Mouse (Mus musculus) olfactory bulb, adult 2 months (tissue): ENCODE measurements around the gene Tnfrsf13b. TPM values are rescaled to one million over a fixed set of nuclear protein-coding genes. Genes with fewer than 3 reads are reported as not detected.

Experiments
- H3K27ac ChIP-seq: fragments of 200-500 bp; 2 replicates; pipeline ENCODE4 v1.5.1; 2012; ENCODE audit warnings: low read depth, low read length; ENCODE audit not compliant: insufficient read depth
- H3K4me1 ChIP-seq: fragments of 200-500 bp; 2 replicates; pipeline ENCODE4 v1.6.1; 2012; ENCODE audit warnings: low read length; ENCODE audit not compliant: control insufficient read depth, insufficient read depth
- H3K4me3 ChIP-seq: fragments of 200-500 bp; 2 replicates; pipeline ENCODE4 v1.5.1; 2012; ENCODE audit warnings: mild to moderate bottlenecking, low read depth, low read length, moderate library complexity; ENCODE audit not compliant: insufficient read depth
- CTCF ChIP-seq: fragments of 200-500 bp; IDR thresholded peaks from 2 replicates; pipeline ENCODE4 v1.5.1; 2012; ENCODE audit warnings: low read depth, mild to moderate bottlenecking, low read length, moderate library complexity; ENCODE audit not compliant: insufficient read depth
- POLR2A ChIP-seq: fragments of 200-500 bp; IDR thresholded peaks from 2 replicates; pipeline ENCODE4 v1.6.1; 2012; ENCODE audit warnings: mild to moderate bottlenecking, low read depth, low read length, moderate library complexity; ENCODE audit not compliant: insufficient read depth
- WGBS: fragments of 180-500 bp; shearing (Covaris S2); methylation state at CpG from one replicate; pipeline ENCODE4 v1.1.7; 2018; 5-methylcytosine and 5-hydroxymethylcytosine counted together
- polyA plus RNA-seq: library from polyadenylated mRNA; stranded (reverse); fragments of >200 nt; gene quantifications from 2 replicates; pipeline ENCODE4 v1.2.4, GENCODE M21; 2012; ENCODE audit warnings: low replicate concordance; ENCODE audit not compliant: missing spikeins, insufficient read depth, insufficient read length

Gene Tnfrsf13b
- polyA plus RNA-seq, 1 experiment, result not detected

DNA sequence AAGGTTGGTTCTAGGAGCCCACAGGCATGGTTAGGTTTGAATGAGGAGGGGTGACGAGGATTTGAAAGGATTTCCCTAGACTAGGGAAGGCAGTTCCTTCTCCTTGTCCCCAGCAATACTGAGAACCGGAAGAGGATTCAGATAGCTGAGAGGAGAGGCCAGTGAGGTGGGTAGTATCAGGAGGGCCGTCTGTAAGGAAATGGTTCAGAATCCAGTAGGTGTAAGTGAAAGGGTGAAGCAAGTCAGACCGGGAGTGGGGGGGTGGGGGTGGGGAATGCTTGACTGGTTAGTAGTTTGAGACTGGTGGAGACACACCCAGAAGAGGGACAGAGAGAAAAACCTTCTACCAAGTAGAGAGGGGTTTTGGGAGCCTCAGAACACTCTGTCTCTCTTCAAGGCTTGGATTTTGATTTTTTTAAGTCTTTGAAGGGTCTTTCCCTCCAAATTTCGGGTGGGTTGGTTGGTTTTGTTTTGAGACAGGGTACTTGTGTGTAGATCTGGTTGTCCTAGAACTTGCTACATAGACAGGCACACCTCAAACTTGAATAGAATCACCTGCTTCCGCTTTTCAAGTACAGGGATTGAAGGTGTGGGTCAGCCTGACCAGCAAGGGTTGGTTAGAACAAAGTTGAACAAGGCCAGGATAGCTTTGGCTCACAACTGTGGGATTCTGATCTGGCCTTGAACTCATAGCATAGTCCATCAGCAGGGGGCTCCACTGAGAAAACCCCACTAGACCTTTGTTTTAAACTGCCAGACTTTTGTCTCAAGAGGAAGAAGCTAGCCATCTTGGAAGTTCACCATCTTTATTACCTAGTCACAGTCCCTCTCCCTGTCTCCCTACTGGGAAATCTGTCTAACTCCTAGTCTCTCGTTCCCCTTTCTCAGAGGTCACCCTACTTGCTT lies 17.3 kb downstream of the Tnfrsf13b start:
- WGBS, result 82% methylated on average over 7 of the region's 7 CpGs
- TF ChIP-seq POLR2A (no peak), CTCF (no peak)
- H3K27ac ChIP-seq, result no peak overlapping the region
- no peak overlapping the region for H3K4me3 ChIP-seq
- H3K4me1 ChIP-seq, result peaks cover 10% of the 10 kb centered on the region

DNA sequence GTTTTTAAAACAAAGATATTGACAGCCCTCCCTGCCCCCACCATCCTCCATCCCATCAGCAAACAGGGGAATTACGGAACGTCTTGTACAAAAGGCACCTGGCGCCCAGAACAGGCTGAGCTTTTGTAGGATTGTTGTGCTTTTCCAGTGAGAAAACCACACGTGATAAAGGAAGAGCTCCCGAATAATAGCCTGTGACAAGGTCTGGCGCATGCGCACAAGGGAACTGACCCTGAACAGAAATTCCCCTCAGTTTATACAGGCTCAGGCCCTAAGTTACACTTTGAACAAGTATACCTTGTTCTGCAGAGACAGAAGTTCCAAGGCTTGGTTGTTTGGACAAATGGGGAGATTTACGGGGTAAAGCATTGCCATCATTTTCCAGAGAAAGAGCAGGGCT lies 19.0 kb downstream of the Tnfrsf13b start:
- no peak for TF ChIP-seq CTCF
- no peak for TF ChIP-seq POLR2A
- WGBS, result 83% methylated on average over 8 of the region's 8 CpGs
- no peak overlapping the region for H3K4me3 ChIP-seq
- H3K4me1 ChIP-seq, result peaks cover 10% of the 10 kb centered on the region
- H3K27ac ChIP-seq, result no peak overlapping the region

DNA sequence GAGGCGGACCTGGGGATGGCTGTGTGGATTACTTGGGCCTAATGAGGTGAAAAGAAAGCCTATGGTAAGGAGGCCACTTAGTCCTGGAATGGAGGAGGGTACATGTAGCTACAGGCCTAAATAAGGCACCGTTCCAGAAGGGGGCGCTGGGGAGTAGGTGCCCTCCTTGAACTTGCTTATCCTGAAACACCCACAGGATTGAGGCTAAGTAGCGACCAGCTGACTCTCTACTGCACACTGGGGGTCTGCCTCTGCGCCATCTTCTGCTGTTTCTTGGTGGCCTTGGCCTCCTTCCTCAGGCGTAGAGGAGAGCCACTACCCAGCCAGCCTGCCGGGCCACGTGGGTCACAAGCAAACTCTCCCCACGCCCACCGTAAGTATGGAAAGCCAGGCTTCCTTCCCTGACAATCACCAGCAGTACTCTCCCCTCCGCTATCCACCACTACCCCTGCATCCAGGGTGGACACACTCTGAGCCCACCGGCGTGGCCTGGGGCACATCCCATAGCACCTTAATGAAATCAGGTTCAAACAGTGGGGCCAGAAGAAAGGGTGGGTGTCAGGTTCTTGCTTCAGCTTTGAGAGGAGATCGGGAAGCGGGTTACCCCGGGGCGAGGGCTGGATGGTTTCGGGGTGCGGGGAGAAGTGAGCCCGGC lies 20.2 kb downstream of the Tnfrsf13b start:
- 29% methylated on average over 20 of the region's 20 CpGs for WGBS
- Histone ChIP-seq H3K4me3 (peak overlapping the region; percentile 38), H3K4me1 (peaks cover 10% of the 10 kb centered on the region), H3K27ac (no peak overlapping the region)
- no peak for TF ChIP-seq POLR2A
- TF ChIP-seq CTCF, result 0 out of 2 replicates have a peak, but pooled peaks have one; percentile 3

DNA sequence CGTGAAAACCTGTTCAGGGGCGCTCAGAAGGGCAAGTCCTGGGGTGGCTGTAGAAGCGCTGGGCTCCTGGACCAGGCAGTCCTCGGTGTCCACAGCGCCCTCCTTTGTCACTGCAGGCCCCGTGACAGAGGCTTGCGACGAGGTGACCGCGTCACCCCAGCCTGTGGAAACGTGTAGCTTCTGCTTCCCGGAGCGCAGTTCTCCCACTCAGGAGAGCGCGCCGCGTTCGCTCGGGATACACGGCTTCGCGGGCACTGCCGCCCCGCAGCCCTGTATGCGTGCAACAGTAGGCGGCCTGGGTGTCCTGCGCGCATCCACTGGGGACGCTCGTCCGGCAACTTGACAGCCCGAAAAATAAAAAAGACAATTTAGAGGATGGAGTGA lies 20.7 kb downstream of the Tnfrsf13b start:
- WGBS, result 7% methylated on average over 32 of the region's 32 CpGs

DNA sequence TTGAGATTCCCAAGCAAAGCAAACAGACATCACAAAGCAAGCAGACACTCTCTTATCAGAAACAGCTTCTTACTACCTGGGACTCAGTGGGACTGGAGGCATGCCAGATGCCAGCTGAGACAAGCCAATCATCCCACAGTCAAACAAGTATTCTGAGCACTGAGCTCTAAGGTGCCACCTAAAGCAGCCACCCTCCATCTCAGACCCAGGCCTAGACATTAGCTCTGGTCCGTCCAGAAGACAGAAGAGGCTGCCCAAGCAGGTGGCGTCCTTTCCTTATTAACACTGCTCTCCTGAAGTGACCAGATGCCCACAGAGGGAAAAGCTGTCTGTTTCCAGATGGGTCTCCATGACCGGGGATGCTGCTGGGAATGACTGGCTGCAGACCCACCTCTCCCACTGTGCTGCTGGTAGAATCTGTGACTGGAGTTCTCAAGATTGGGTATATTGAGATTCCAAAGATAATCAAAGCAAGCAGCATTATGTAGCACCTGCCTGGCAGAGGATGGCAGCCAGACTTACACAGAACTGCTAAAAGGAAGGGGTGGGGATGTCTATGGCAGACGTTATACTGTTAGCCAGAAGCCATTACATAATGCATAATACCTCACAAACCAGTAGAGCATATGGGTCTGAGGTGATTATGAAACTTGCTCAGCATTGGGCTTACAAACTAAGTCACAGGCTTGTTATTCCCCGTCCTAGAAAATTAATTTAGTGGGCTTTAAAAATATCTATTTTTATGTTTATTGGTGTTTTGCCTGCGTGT lies 23.9 kb downstream of the Tnfrsf13b start:
- WGBS, result 75% methylated on average over 6 of the region's 6 CpGs
- Histone ChIP-seq H3K4me1 (peaks cover 12% of the 10 kb centered on the region), H3K27ac (no peak overlapping the region), H3K4me3 (no peak overlapping the region)
- no peak for TF ChIP-seq CTCF
- no peak for TF ChIP-seq POLR2A

More for the DNA sequence above, 20.7 kb downstream of the Tnfrsf13b start:
- Histone ChIP-seq H3K27ac (no peak overlapping the region), H3K4me3 (peak overlapping the region; percentile 38), H3K4me1 (peaks cover 10% of the 10 kb centered on the region)
- peak; percentile 4; the same call in 1 of the 2 replicates for TF ChIP-seq CTCF
- TF ChIP-seq POLR2A, result no peak

DNA sequence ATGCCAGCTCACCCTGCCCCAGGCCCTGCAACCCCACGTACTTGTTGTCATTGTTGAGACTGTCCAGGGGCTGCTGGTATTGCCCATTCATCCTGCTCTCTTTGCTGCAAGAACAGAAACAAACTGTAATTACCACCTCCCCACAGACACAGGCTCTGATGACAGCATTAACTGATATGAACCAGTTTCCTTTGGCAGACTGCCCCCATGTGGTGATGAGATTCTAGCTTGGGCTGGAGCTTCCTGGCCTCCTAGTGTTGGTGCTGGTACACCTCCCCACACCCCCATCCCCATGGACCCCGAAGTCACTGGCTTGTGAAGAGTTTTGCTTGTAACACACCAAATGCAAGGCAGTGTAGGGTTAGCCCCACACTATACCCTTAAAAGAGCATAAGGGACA lies 29.2 kb downstream of the Tnfrsf13b start:
- no peak overlapping the region for H3K4me3 ChIP-seq
- H3K27ac ChIP-seq, result no peak overlapping the region
- WGBS, result 64% methylated on average over 2 of the region's 2 CpGs
- TF ChIP-seq POLR2A (no peak), CTCF (no peak)
- peaks cover 2% of the 10 kb centered on the region; the same call in 1 of the 2 replicates for H3K4me1 ChIP-seq

DNA sequence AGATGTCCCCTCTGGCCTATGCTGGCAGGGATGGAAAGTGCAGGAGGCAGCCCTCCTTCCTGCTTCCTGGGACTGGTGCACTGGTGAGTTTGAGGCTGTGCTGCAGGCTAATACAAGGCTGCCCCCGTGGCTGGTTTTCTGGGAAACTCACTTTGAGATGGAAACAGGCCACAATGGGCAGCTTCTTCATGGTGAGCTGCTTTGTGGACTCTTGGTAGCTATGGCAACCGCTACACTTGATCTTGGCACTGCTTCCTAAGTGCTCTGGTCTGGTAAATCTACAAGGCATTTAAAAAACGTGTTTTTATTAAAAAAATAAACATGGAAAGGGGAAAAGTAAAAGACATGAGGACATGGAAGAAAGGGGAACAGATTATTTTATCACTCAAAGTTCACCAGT lies 31.6 kb downstream of the Tnfrsf13b start:
- no peak for TF ChIP-seq POLR2A
- no peak overlapping the region for H3K27ac ChIP-seq
- H3K4me1 ChIP-seq, result no peaks in the 10 kb centered on the region
- H3K4me3 ChIP-seq, result no peak overlapping the region
- 37% methylated on average over 3 of the region's 3 CpGs for WGBS

DNA sequence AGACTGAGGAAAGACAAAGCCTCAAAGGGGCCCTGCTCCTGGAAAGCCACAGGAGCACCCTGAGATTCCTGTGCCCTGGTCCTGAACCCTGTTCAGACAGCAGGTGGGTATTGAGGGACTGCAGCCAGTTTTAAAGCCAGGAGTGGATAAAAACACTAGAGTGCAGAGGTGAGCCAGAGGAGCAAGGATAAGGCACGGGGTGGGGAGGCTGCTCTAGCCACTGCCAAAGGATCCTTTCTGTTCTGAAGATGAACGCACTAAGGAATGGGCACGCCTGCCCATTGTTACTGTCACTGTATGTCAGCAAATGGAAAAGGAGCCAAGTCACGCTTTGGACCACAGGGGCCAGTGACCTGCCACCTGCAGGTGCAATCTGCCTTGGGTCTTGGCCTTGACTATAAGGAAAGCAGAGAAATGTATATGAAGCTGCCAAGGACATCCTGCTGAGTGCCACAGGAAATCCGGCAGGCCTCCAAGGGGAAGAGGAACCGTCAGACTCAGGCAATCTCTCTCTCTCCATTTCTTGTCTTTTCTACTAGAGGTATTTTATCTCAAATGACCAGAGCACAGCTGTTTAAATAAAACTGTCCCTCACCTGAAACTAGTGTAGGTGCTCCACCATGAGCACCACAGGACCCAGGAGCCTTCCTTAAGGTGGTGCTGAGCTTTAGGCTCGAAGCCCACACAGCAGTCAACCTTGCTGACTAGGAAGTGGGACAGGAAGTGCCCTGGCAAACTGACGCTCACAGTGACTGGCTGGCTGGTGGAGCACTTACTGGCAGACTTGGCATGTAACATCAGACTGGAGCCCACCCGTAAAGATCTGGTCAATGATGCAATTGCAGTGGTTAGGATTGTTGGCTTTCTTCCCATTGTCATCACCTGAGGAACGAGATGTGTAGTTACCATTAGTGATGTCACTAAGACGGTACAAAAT lies 33.5 kb downstream of the Tnfrsf13b start:
- H3K27ac ChIP-seq, result no peak overlapping the region
- TF ChIP-seq CTCF (no peak), POLR2A (no peak)
- no peak overlapping the region for H3K4me3 ChIP-seq
- WGBS, result 60% methylated on average over 11 of the region's 11 CpGs
- H3K4me1 ChIP-seq, result no peaks in the 10 kb centered on the region
